Comparison of ENCODE assay signal across 8 mouse cellular contexts in genomic region chr4:109676218-109677215, GRCm38 (mm10). TPM values are rescaled to one million over a fixed set of nuclear protein-coding genes. Genes with fewer than 3 reads are reported as not detected.
DNase-seq lines count a peak whose midpoint lies in the region; ATAC-seq lines count a peak whose summit lies in the region.

Gene Faf1 (plus strand): TSS chr4:109676588.

- under 1% methylated on average over 107 of the region's 107 CpGs for WGBS in hindbrain, embryonic 10.5 days

- H3K36me3 ChIP-seq in hindbrain, embryonic 10.5 days, result no peaks in the 10 kb centered on the region

- H3K27ac ChIP-seq in hindbrain, embryonic 10.5 days, result peak within 1 kb of the TSS; percentile 95

- no peaks in the 10 kb centered on the region for H3K27me3 ChIP-seq in hindbrain, embryonic 10.5 days (ENCODE audit: insufficient read depth, poor library complexity, severe bottlenecking)

- peak; percentile 92 for ATAC-seq in frontal cortex, adult (ENCODE audit: low TSS enrichment)

- H3K4me1 ChIP-seq in hindbrain, embryonic 10.5 days (replicated peaks), result peaks cover 14% of the 10 kb centered on the region

- H3K9me3 ChIP-seq in hindbrain, embryonic 10.5 days, result no peaks in the 10 kb centered on the region

- DNase-seq in MN1 (ENCODE audit: low spot score), result peak; percentile 93
- peak; percentile 98 for DNase-seq in cerebellum, adult 9-10 months
- DNase-seq in hindbrain, embryonic 10.5 days (ENCODE audit: low spot score), result peak; percentile 98
- peak; percentile 97 for DNase-seq in layer of hippocampus, postnatal 10 days (ENCODE audit: low spot score in 2 of 2)
- peak; percentile 99 for DNase-seq in lung, postnatal 10 days
- DNase-seq in ovary, postnatal 36 days (ENCODE audit: low spot score), result peak; percentile 98
- peak; percentile 98 for DNase-seq in thymus, postnatal 25 days

- H3K4me3 ChIP-seq in hindbrain, embryonic 10.5 days, result peak within 1 kb of the TSS; percentile 91

RNA-seq across cellular contexts. Expression of gene Faf1, which starts in this region (rescaled TPM):
- polyA plus RNA-seq in hindbrain, embryonic 10.5 days (2016; fragmentation: Nextera tagmentation; extraction: Ambion mirVana), result 29.4 and 32.5 TPM in 2 replicates
- total RNA-seq in layer of hippocampus, postnatal 10 days (2021), result 10 to 100 TPM; 31.6 to 33.7 TPM

Comparison
In these comparisons a context has a peak if more than half of its experiments do, and no peak if none do; other contexts are left out.
1. Peak in every context shown above with its lines: DNase-seq, ATAC-seq, H3K4me3 ChIP-seq and H3K27ac ChIP-seq.